8 mouse cellular contexts compared by ENCODE assay signal in genomic region chr4:135493271-135493670, GRCm38 (mm10). TPM values are rescaled to one million over a fixed set of nuclear protein-coding genes. Genes with fewer than 3 reads are reported as not detected.
DNase-seq lines count a peak whose midpoint lies in the region; ATAC-seq and TF ChIP-seq lines count a peak whose summit lies in the region.

No protein-coding gene starts in this region.

- peak overlapping the region; percentile 91 for H3K4me2 ChIP-seq in hindbrain, embryonic 16.5 days (ENCODE audit: low read length)

- H3K9me3 ChIP-seq in MEL (replicated peaks; ENCODE audit: insufficient read depth, low read length): no peaks in the 10 kb centered on the region
- H3K9me3 ChIP-seq in hindbrain, embryonic 16.5 days (ENCODE audit: control insufficient read depth, low read length): no peaks in the 10 kb centered on the region
- H3K9me3 ChIP-seq in midbrain, embryonic 10.5 days (replicated peaks): no peaks in the 10 kb centered on the region

- TF ChIP-seq RAD21 in MEL (IDR thresholded peaks at IDR 0.05; ENCODE audit: low read depth, low read length): no peak

- WGBS in hindbrain, embryonic 16.5 days: 43% methylated on average over 4 of the region's 4 CpGs
- WGBS in midbrain, embryonic 10.5 days: 55% methylated on average over 4 of the region's 4 CpGs

- no peak for TF ChIP-seq POLR2A in MEL (IDR thresholded peaks at IDR 0.05; ENCODE audit: control insufficient read depth in 1 of 2, insufficient read depth in 1 of 2, low read depth in 1 of 2, low read length in 2 of 2, poor library complexity in 1 of 2)

- H3K4me1 ChIP-seq in MEL (ENCODE audit: control insufficient read depth in 1 of 2, insufficient read depth in 2 of 2, low read length in 2 of 2): peaks cover 2 to 16% of the 10 kb centered on the region in 2 experiments; a peak in 3 of 4 replicates
- peaks cover 6% of the 10 kb centered on the region; the same call in 1 of the 2 replicates for H3K4me1 ChIP-seq in hindbrain, embryonic 16.5 days (ENCODE audit: control insufficient read depth, insufficient read depth, low read depth, low read length)
- H3K4me1 ChIP-seq in midbrain, embryonic 10.5 days: peaks cover 31% of the 10 kb centered on the region

- peak overlapping the region; percentile 40 for H3K9ac ChIP-seq in MEL (ENCODE audit: control insufficient read depth, low read depth, low read length, poor library complexity, severe bottlenecking)
- H3K9ac ChIP-seq in hindbrain, embryonic 16.5 days (ENCODE audit: low read depth, low read length): peak overlapping the region; percentile 70

- TF ChIP-seq CTCF in gastrocnemius, adult 2 months (IDR thresholded peaks at IDR 0.05): no peak
- TF ChIP-seq CTCF in MEL (IDR thresholded peaks at IDR 0.05 in 2 of 3, conservative IDR thresholded peaks at IDR 0.05 in 1 of 3; ENCODE audit: control insufficient read depth in 1 of 3, insufficient read depth in 1 of 3, low read depth in 2 of 3, low read length in 3 of 3, poor library complexity in 1 of 3, severe bottlenecking in 1 of 3): no peak

- H3K36me3 ChIP-seq in MEL (ENCODE audit: control insufficient read depth in 1 of 2, insufficient read depth in 2 of 2, low read length in 2 of 2): no peaks in the 10 kb centered on the region; a peak in 2 of 4 replicates
- peaks cover 7% of the 10 kb centered on the region; the same call in 1 of the 2 replicates for H3K36me3 ChIP-seq in hindbrain, embryonic 16.5 days (ENCODE audit: control insufficient read depth, insufficient read depth, low read length)
- H3K36me3 ChIP-seq in midbrain, embryonic 10.5 days: 0 out of 2 replicates have a peak, but pooled peaks cover 3% of the 10 kb centered on the region

- H3K27ac ChIP-seq in gastrocnemius, adult 2 months: peak overlapping the region; percentile 87
- no peak overlapping the region for H3K27ac ChIP-seq in MEL (ENCODE audit: control insufficient read depth, low read depth, low read length)
- no peak overlapping the region for H3K27ac ChIP-seq in hindbrain, embryonic 16.5 days (ENCODE audit: low read depth, low read length)
- H3K27ac ChIP-seq in midbrain, embryonic 10.5 days (replicated peaks): no peak overlapping the region

- peak overlapping the region; percentile 91 for H3K4me3 ChIP-seq in gastrocnemius, adult 2 months
- peak overlapping the region; percentile 58 to 96 for H3K4me3 ChIP-seq in MEL (ENCODE audit: control insufficient read depth in 1 of 2, insufficient read depth in 1 of 2, low read depth in 2 of 2, low read length in 2 of 2)
- peak overlapping the region; percentile 79 for H3K4me3 ChIP-seq in hindbrain, embryonic 16.5 days (ENCODE audit: low read length)
- peak overlapping the region; percentile 85; the same call in 1 of the 2 replicates for H3K4me3 ChIP-seq in midbrain, embryonic 10.5 days

- no peaks in the 10 kb centered on the region; the same call in 1 of the 2 replicates for H3K79me2 ChIP-seq in MEL (ENCODE audit: control insufficient read depth, insufficient read depth, low read length, poor library complexity)

- intact Hi-C loops in gastrocnemius, adult 2 months (cut with DNase I): no loop called here

- TF ChIP-seq EP300 in MEL (IDR thresholded peaks at IDR 0.05; ENCODE audit: low read depth in 1 of 2, low read length in 2 of 2): no peak

- no peak for ATAC-seq in hindbrain, embryonic 16.5 days
- no peak for ATAC-seq in cerebellum, adult (ENCODE audit: insufficient number of reproducible peaks, low FRiP score, low TSS enrichment)

- H3K27me3 ChIP-seq in MEL (ENCODE audit: control insufficient read depth in 1 of 2, insufficient read depth in 2 of 2, low read length in 2 of 2): no peaks in the 10 kb centered on the region
- H3K27me3 ChIP-seq in hindbrain, embryonic 16.5 days (replicated peaks; ENCODE audit: control insufficient read depth, insufficient read depth, low read length): no peaks in the 10 kb centered on the region
- peaks cover 6% of the 10 kb centered on the region; the same call in 1 of the 2 replicates for H3K27me3 ChIP-seq in midbrain, embryonic 10.5 days (ENCODE audit: low read depth, poor library complexity, severe bottlenecking)

- no peak for DNase-seq in gastrocnemius, adult 2 months
- DNase-seq in gastrocnemius, postnatal 10 days: no peak
- peak; percentile 40 for DNase-seq in MEL (ENCODE audit: low read depth, low spot score)
- no peak for DNase-seq in midbrain, embryonic 10.5 days (ENCODE audit: low spot score)
- DNase-seq in layer of hippocampus, postnatal 36 days: no peak
- no peak for DNase-seq in adrenal gland, adult 18-20 months (ENCODE audit: low spot score in 2 of 2)

TF ChIP-seq in MEL, 35 proteins besides CTCF, POLR2A, EP300 and RAD21:
- TF ChIP-seq SMC3 (IDR thresholded peaks at IDR 0.05; ENCODE audit: low read depth, low read length): no peak
- TF ChIP-seq MAZ (IDR thresholded peaks at IDR 0.05; ENCODE audit: low read depth, low read length): no peak
- no peak for TF ChIP-seq TCF12 (IDR thresholded peaks at IDR 0.05; ENCODE audit: low read depth, low read length)
- TF ChIP-seq MAX (IDR thresholded peaks at IDR 0.05; ENCODE audit: low read length): no peak
- 0 out of 2 replicates have a peak, but pooled peaks have one; percentile 11 for TF ChIP-seq NELFE (IDR thresholded peaks at IDR 0.05; ENCODE audit: low read depth, low read length)

RNA-seq across cellular contexts. Expression of gene Stpg1, which starts 1.3 kb away (rescaled TPM):
- total RNA-seq in gastrocnemius, adult 2 months (2021): not detected
- not detected for total RNA-seq in gastrocnemius, postnatal 10 days (2021)
- total RNA-seq in MEL (2012; rRNA removed): not detected in 2 replicates
- polyA plus RNA-seq in MEL (2012; ENCODE audit: insufficient read depth in 1 of 2, insufficient read length in 2 of 2, low read depth in 1 of 2, low replicate concordance in 2 of 2, missing spikeins in 1 of 2): under 1 TPM in 1 of 2 experiments, not detected in 1; 0.21 TPM
- 0.39 and 0.41 TPM in 2 replicates for polyA plus RNA-seq in hindbrain, embryonic 16.5 days (2015; fragmentation: Nextera tagmentation; extraction: Ambion mirVana)
- polyA plus RNA-seq in midbrain, embryonic 10.5 days (2016; fragmentation: Nextera tagmentation; extraction: Ambion mirVana): 0.32 and 0.42 TPM in 2 replicates
- total RNA-seq in layer of hippocampus, postnatal 36 days (2021): 1 to 10 TPM; 1.1 to 1.8 TPM
- total RNA-seq in adrenal gland, adult 18-20 months (2021): under 1 TPM; 0.29 to 0.89 TPM

RNA-seq across cellular contexts. Expression of gene Nipal3, which starts 1.6 kb away (rescaled TPM):
- total RNA-seq in gastrocnemius, adult 2 months (2021): 10 to 100 TPM; 17.3 to 18.4 TPM
- total RNA-seq in gastrocnemius, postnatal 10 days (2021): 1 to 10 TPM; 6.4 to 6.9 TPM
- total RNA-seq in MEL (2012; rRNA removed): 3.5 TPM in 2 replicates
- 10 to 100 TPM in 1 of 2 experiments, not detected in 1; 10.4 TPM for polyA plus RNA-seq in MEL (2012; ENCODE audit: insufficient read depth in 1 of 2, insufficient read length in 2 of 2, low read depth in 1 of 2, low replicate concordance in 2 of 2, missing spikeins in 1 of 2)
- 6.8 and 10.7 TPM in 2 replicates for polyA plus RNA-seq in hindbrain, embryonic 16.5 days (2015; fragmentation: Nextera tagmentation; extraction: Ambion mirVana)
- 2.1 and 2.3 TPM in 2 replicates for polyA plus RNA-seq in midbrain, embryonic 10.5 days (2016; fragmentation: Nextera tagmentation; extraction: Ambion mirVana)
- total RNA-seq in layer of hippocampus, postnatal 36 days (2021): 10 to 100 TPM; 78.2 to 85.6 TPM
- 10 to 100 TPM; 11.9 to 15.2 TPM for total RNA-seq in adrenal gland, adult 18-20 months (2021)

RNA-seq across cellular contexts. Expression of gene Rcan3, which starts 59.6 kb away (rescaled TPM):
- 1 to 10 TPM; 3.1 to 4.0 TPM for total RNA-seq in gastrocnemius, adult 2 months (2021)
- total RNA-seq in gastrocnemius, postnatal 10 days (2021): 10 to 100 TPM in 1 of 2 experiments, 1 to 10 TPM in 1; 9.9 to 11.2 TPM
- 6.5 and 7.9 TPM in 2 replicates for total RNA-seq in MEL (2012; rRNA removed)
- polyA plus RNA-seq in MEL (2012; ENCODE audit: insufficient read depth in 1 of 2, insufficient read length in 2 of 2, low read depth in 1 of 2, low replicate concordance in 2 of 2, missing spikeins in 1 of 2): 1 to 10 TPM in 1 of 2 experiments, not detected in 1; 7.8 TPM
- polyA plus RNA-seq in hindbrain, embryonic 16.5 days (2015; fragmentation: Nextera tagmentation; extraction: Ambion mirVana): 52.8 and 54.1 TPM in 2 replicates
- 9.4 and 10.3 TPM in 2 replicates for polyA plus RNA-seq in midbrain, embryonic 10.5 days (2016; fragmentation: Nextera tagmentation; extraction: Ambion mirVana)
- 10 to 100 TPM; 26.8 to 27.5 TPM for total RNA-seq in layer of hippocampus, postnatal 36 days (2021)
- 10 to 100 TPM; 14.2 to 15.3 TPM for total RNA-seq in adrenal gland, adult 18-20 months (2021)

Comparison
In these comparisons a context has a peak if more than half of its experiments do, and no peak if none do; other contexts are left out.
1. RNA of gene Nipal3, which starts 1.6 kb away (total RNA-seq): 78.2 to 85.6 TPM in layer of hippocampus, postnatal 36 days; 17.3 to 18.4 TPM in gastrocnemius, adult 2 months, 11.9 to 15.2 TPM in adrenal gland, adult 18-20 months, 6.4 to 6.9 TPM in gastrocnemius, postnatal 10 days and 3.5 TPM in MEL; every median in the first group is over 4 times any median in the second.
2. Peak in every context shown above with its lines, with median percentiles within 50 percentile points of each other: H3K4me3 ChIP-seq.